Mouse (Mus musculus) forebrain, embryonic 10.5 days (tissue): ENCODE measurements around the gene Galnt7. TPM values are rescaled to one million over a fixed set of nuclear protein-coding genes. Genes with fewer than 3 reads are reported as not detected.
"Not testable (repeated sequence)": the region's sequence is repeated elsewhere in the genome, so short reads cannot be mapped to it uniquely, and the experiment has no call there.

ENCODE experiments used
- DNase-seq: peaks from one replicate; pipeline ENCODE4 v3.0.0-alpha.2; 2017; ENCODE audit warnings: low spot score; ENCODE audit errors: extremely low spot score
- H3K27ac ChIP-seq: fragments of 300-500 bp; sonication (generic); 2 replicates; pipeline ENCODE4 v1.5.1; 2016; ENCODE audit warnings: mild to moderate bottlenecking
- H3K27me3 ChIP-seq: fragments of 300-500 bp; sonication (generic); 2 replicates; pipeline ENCODE4 v1.6.1; 2016; ENCODE audit warnings: mild to moderate bottlenecking; ENCODE audit not compliant: poor library complexity, severe bottlenecking
- H3K36me3 ChIP-seq: fragments of 300-500 bp; sonication (generic); replicated peaks from 2 replicates; pipeline ENCODE4 v1.6.1; 2016; ENCODE audit warnings: mild to moderate bottlenecking, moderate library complexity
- H3K4me1 ChIP-seq: fragments of 300-500 bp; sonication (generic); 2 replicates; pipeline ENCODE4 v1.6.1; 2016
- H3K4me3 ChIP-seq: fragments of 300-500 bp; sonication (generic); 2 replicates; pipeline ENCODE4 v1.5.1; 2016; ENCODE audit warnings: mild to moderate bottlenecking, moderate library complexity
- H3K9me3 ChIP-seq: fragments of 300-500 bp; sonication (generic); 2 replicates; pipeline ENCODE4 v1.6.1; 2016; ENCODE audit warnings: mild to moderate bottlenecking, moderate library complexity
- WGBS: fragments of 180-500 bp; shearing (Covaris S2); methylation state at CpG from one replicate; pipeline ENCODE4 v1.1.7; 2016; 5-methylcytosine and 5-hydroxymethylcytosine counted together
- polyA plus RNA-seq: library from polyadenylated mRNA; unstranded; fragments of >200 nt; fragmentation: Nextera tagmentation; extraction: Ambion mirVana; gene quantifications from 2 replicates; pipeline ENCODE4 v1.2.1, GENCODE M21; 2016

The Galnt7 gene
- polyA plus RNA-seq, 1 experiment from 2014 or later, result 25.9 TPM

DNA sequence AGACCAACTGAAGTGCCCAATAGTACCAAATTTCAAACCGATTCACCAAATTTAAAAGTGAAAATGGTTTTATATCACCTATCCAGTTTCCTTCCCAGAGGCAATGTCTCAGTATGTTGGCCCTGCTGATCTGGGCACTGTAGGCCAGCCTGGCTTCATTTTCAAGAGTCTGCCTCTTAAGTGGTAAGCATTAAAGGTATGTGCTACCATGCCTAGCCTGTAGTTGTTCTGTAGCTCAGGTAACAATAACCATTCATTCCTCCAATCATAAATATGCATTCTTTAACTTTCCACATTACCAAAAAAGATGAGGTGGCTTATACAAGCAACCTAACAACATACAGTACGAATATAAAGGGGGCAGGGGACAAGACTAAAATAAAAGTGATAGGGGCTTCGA, 135.1 kb downstream of the Galnt7 start:
- DNase-seq, result no peak
- H3K27me3 ChIP-seq, result no peaks in the 10 kb centered on the region
- peaks cover 74% of the 10 kb centered on the region for H3K36me3 ChIP-seq
- no peak overlapping the region for H3K4me3 ChIP-seq
- 94% methylated on average over 3 of the region's 3 CpGs for WGBS
- H3K9me3 ChIP-seq, result no peaks in the 10 kb centered on the region
- H3K4me1 ChIP-seq, result peaks cover 14% of the 10 kb centered on the region
- no peak overlapping the region for H3K27ac ChIP-seq

DNA sequence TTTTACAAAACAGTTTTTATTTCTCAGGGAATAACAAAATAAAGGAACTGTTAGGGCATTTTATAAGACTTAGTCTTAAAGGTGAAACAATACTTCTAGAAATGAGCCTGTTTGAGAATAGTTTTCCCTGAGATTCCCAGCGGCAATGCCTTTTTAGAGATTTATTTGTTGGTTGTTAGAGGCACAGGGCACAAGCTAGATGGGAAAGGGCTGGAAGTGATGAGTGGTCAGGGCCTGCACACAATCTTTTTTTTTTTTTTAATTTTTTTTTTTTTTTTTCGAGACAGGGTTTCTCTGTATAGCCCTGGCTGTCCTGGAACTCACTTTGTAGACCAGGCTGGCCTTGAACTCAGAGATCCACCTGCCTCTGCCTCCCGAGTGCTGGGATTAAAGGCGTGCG, 136.1 kb downstream of the Galnt7 start:
- not testable (repeated sequence) for DNase-seq
- peaks cover 70% of the 10 kb centered on the region for H3K36me3 ChIP-seq
- WGBS, result 91% methylated on average over 5 of the region's 5 CpGs

GRCm38 (mm10) chr8:57513178-57513661, 139.6 kb downstream of the Galnt7 start:
- Histone ChIP-seq H3K36me3 (peaks cover 58% of the 10 kb centered on the region), H3K4me3 (peak overlapping the region; percentile 91), H3K4me1 (peaks cover 23% of the 10 kb centered on the region), H3K27ac (peak overlapping the region; percentile 100)
- not testable (repeated sequence) for DNase-seq, H3K27me3 ChIP-seq, H3K9me3 ChIP-seq
- WGBS, result 41% methylated on average over 10 of the region's 10 CpGs

More for the DNA sequence above, 136.1 kb downstream of the Galnt7 start:
- H3K27me3 ChIP-seq, H3K9me3 ChIP-seq, H3K4me3 ChIP-seq, H3K27ac ChIP-seq: not testable (repeated sequence)
- H3K4me1 ChIP-seq, result peaks cover 14% of the 10 kb centered on the region

DNA sequence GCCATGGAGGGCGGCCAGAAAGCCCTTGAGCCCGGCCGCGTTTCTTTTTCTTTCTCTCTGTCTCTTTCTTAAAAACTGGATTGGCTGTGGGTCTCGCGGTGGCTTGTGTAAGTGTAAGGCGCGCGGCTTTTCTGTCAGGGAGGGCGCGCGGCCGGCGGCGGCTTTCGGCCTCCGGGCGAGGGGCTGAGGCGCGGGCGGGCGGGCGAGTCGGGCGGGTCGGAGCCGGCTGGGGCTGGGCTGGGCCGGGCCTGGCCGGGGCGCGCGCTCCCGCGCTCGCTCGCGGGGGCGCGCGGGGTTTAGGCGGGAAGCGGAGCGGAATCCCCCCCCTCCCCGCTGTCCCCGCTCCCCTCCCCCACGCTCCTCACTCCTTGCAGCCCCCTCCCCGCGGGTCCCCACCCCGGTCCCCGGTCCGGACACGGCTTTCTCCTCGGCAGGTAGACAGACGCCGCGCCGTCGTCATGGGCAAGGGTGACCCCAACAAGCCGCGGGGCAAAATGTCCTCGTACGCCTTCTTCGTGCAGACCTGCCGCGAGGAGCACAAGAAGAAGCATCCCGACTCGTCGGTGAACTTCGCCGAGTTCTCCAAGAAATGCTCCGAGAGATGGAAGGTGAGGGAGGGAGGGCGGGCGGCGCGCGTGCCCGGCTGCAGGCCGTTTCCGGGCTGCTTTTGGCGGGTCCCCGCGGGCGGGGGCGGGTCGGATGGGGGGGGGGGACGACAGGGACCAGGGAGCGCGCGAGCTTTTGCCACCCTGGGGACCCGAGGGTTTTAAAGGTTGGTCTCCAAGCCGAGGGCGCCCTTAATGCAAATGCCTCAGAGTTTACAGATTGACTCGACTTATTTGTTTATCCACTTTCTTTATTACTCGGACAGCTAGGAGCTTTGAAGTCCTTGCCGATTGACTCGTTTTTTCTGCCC, 140.4 kb downstream of the Galnt7 start:
- H3K9me3 ChIP-seq, result no peaks in the 10 kb centered on the region
- peaks cover 51% of the 10 kb centered on the region for H3K36me3 ChIP-seq
- H3K27me3 ChIP-seq, result no peaks in the 10 kb centered on the region
- DNase-seq, result peak; percentile 64
- H3K27ac ChIP-seq, result peak overlapping the region; percentile 100
- under 1% methylated on average over 84 of the region's 96 CpGs for WGBS
- peaks cover 23% of the 10 kb centered on the region for H3K4me1 ChIP-seq
- peak overlapping the region; percentile 91 for H3K4me3 ChIP-seq

DNA sequence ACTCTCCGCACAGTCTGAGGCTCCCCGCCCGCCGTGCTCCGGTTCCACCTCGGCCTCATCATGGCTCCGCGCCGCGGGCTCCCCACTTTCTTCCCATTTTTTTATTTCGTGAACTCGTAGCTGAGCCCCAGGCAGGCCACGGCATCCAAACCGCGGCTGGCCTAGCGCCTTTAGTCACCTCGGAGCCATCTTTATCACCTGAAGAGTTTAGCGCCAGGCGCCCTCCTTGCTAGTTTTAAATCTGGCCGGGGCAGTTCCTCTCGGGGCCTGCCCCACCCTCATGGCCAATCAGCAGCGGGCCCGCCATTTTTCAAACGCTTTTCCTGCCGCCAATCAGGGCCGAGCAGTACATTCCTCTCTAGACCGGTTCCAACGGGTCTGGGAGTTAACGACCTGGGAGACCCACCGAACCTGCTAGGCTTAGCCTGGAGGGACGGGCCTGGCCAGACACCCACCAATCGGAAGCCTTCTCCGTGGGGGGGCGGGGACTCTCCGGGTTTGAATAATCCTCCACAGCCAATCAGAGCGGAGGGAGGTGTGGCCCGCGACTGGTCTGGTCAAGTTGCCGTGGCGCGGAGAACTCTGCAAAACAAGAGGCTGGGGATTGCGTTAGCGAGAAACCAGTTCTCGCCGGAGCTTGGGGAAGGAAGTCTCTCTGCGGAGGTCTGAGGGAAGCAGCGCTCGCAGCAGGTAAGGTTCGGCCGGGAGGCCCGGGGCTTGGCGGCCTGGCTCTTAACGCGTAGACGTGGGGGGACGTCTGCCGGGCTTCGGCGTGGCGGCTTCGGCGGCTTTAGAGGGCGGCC, 141.3 kb downstream of the Galnt7 start, which contains the start of gene Hmgb2:
Gene Hmgb2, plus strand, starts transcription at position 592 of the 803 bp plus-strand sequence.
- H3K27me3 ChIP-seq, result no peaks in the 10 kb centered on the region
- H3K9me3 ChIP-seq, result no peaks in the 10 kb centered on the region
- peaks cover 23% of the 10 kb centered on the region for H3K4me1 ChIP-seq
- peak; percentile 100 for DNase-seq
- H3K27ac ChIP-seq, result peak within 1 kb of the TSS; percentile 100
- peaks cover 43% of the 10 kb centered on the region for H3K36me3 ChIP-seq
- under 1% methylated on average over 63 of the region's 63 CpGs for WGBS
- peak within 1 kb of the TSS; percentile 91 for H3K4me3 ChIP-seq

GRCm38 (mm10) chr8:57510791-57511315, 142.0 kb downstream of the Galnt7 start:
- H3K27ac ChIP-seq, result peak overlapping the region; percentile 100
- no peak for DNase-seq
- 1% methylated on average over 31 of the region's 31 CpGs for WGBS
- peaks cover 37% of the 10 kb centered on the region for H3K36me3 ChIP-seq
- peaks cover 23% of the 10 kb centered on the region for H3K4me1 ChIP-seq
- H3K4me3 ChIP-seq, result peak overlapping the region; percentile 91
- no peaks in the 10 kb centered on the region for H3K9me3 ChIP-seq
- H3K27me3 ChIP-seq, result no peaks in the 10 kb centered on the region

GRCm38 (mm10) chr8:57508657-57509056, 144.2 kb downstream of the Galnt7 start:
- DNase-seq, result peak; percentile 9
- H3K36me3 ChIP-seq, result peaks cover 18% of the 10 kb centered on the region
- WGBS, result 90% methylated on average over 4 of the region's 4 CpGs
- no peak overlapping the region for H3K4me3 ChIP-seq
- peaks cover 13% of the 10 kb centered on the region for H3K4me1 ChIP-seq
- no peaks in the 10 kb centered on the region for H3K27me3 ChIP-seq
- no peaks in the 10 kb centered on the region for H3K9me3 ChIP-seq
- H3K27ac ChIP-seq, result no peak overlapping the region

- DNase-seq, result peak; percentile 13
- WGBS, result 90% methylated on average over 4 of the region's 4 CpGs
- H3K4me3 ChIP-seq, result no peak overlapping the region
- peaks cover 10% of the 10 kb centered on the region for H3K4me1 ChIP-seq
- H3K9me3 ChIP-seq, result no peaks in the 10 kb centered on the region
- no peak overlapping the region; the same call in 1 of the 2 replicates for H3K27ac ChIP-seq
- no peaks in the 10 kb centered on the region for H3K27me3 ChIP-seq
- peaks cover 10% of the 10 kb centered on the region for H3K36me3 ChIP-seq
Measured at GRCm38 (mm10) chr8:57507556-57508063, 145.2 kb downstream of the Galnt7 start.

GRCm38 (mm10) chr8:57505500-57505899, 147.3 kb downstream of the Galnt7 start:
- H3K36me3 ChIP-seq, H3K27me3 ChIP-seq, H3K4me3 ChIP-seq, H3K4me1 ChIP-seq, H3K9me3 ChIP-seq, H3K27ac ChIP-seq: not testable (repeated sequence)
- DNase-seq, result peak; percentile 9
- WGBS, result 81% methylated on average over 1 of the region's 1 CpGs

DNA sequence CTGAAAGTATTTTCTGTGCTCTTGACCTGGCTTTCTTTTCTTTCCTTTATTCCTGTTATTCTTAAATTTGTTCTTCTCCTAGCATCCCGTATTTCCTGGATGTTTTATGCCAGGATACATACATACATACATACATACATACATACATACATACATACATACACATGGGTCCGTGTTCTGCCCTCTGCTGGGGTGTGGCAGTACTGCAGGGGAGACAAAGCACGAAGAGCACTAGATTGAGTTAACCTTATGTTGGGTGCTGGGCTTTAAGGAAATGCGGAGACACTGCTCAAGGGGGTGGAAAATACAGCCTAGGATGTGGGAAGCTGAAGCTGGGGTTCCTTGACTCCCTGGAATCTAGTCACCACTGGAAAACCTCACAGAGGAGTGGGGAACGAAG, 149.2 kb downstream of the Galnt7 start:
- Histone ChIP-seq H3K4me3 (no peak overlapping the region), H3K27ac (peak overlapping the region; percentile 62; the same call in 1 of the 2 replicates), H3K36me3 (peaks cover 6% of the 10 kb centered on the region; the same call in 1 of the 2 replicates), H3K27me3 (no peaks in the 10 kb centered on the region), H3K4me1 (peaks cover 7% of the 10 kb centered on the region), H3K9me3 (no peaks in the 10 kb centered on the region)
- DNase-seq, result peak; percentile 74
- WGBS, result 54% methylated on average over 5 of the region's 5 CpGs

DNA sequence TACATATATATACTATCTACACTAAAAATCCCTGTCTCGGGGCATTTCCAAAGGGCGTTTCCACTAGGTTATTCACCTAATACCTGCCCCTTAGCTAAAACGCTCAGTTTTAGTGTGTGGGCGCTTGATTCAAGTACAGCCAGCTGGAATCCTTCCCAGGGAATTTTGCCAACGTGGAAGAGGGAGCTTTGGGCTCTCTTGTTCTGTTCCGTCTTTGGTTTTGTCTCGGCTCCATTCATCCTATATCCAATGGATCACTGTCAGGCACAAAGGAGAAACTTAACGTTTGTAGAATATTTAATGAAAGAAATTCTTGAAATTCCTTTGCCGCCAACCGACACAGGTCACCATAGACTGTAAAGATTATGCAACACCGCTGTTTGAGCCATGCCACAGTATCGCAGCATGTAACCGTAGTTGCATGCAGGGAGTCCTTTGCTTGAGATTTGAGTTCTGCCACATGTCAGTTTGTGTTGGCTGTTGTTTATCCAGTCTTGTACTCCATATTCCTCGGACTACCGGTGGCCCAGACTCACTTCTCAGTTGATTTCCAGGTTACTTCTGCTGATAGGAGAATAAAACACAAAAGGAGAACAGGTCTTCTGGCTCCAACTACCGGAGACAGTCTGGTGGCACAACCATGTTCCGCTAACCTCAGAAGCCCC, 153.9 kb downstream of the Galnt7 start:
- no peaks in the 10 kb centered on the region for H3K27me3 ChIP-seq
- WGBS, result 79% methylated on average over 17 of the region's 17 CpGs
- no peaks in the 10 kb centered on the region for H3K9me3 ChIP-seq
- no peak overlapping the region for H3K4me3 ChIP-seq
- peaks cover 11% of the 10 kb centered on the region for H3K36me3 ChIP-seq
- peak overlapping the region; percentile 41; the same call in 1 of the 2 replicates for H3K27ac ChIP-seq
- H3K4me1 ChIP-seq, result peaks cover 10% of the 10 kb centered on the region
- DNase-seq, result no peak

GRCm38 (mm10) chr8:57498494-57498846, 154.4 kb downstream of the Galnt7 start:
- peaks cover 10% of the 10 kb centered on the region for H3K4me1 ChIP-seq
- no peak for DNase-seq
- H3K4me3 ChIP-seq, result no peak overlapping the region
- H3K27ac ChIP-seq, result peak overlapping the region; percentile 41; the same call in 1 of the 2 replicates
- WGBS, result 69% methylated on average over 8 of the region's 8 CpGs
- H3K9me3 ChIP-seq, result no peaks in the 10 kb centered on the region
- no peaks in the 10 kb centered on the region for H3K27me3 ChIP-seq
- peaks cover 11% of the 10 kb centered on the region for H3K36me3 ChIP-seq
